Mouse (Mus musculus): ENCODE results near the gene Derl2.

The Derl2 gene

GRCm38 (mm10) chr11:70982030-70982429 is 37.6 kb downstream of the Derl2 start:
- DNase-seq (ENCODE audit: low spot score), result no peak

- DNase-seq (ENCODE audit: low spot score), result no peak
Observed at GRCm38 (mm10) chr11:70980751-70981510, 38.7 kb downstream of the Derl2 start.

GRCm38 (mm10) chr11:70980232-70980631 is 39.4 kb downstream of the Derl2 start:
- no peak for DNase-seq (ENCODE audit: low spot score)

- no peak for DNase-seq (ENCODE audit: low spot score)
Observed at GRCm38 (mm10) chr11:70977293-70977692, 42.3 kb downstream of the Derl2 start.

- DNase-seq (ENCODE audit: low spot score), result no peak
Observed at GRCm38 (mm10) chr11:70975193-70975592, 44.4 kb downstream of the Derl2 start.

GRCm38 (mm10) chr11:70973947-70974346 is 45.7 kb downstream of the Derl2 start:
- no peak for DNase-seq (ENCODE audit: low spot score)

- DNase-seq (ENCODE audit: low spot score), result no peak
Observed at GRCm38 (mm10) chr11:70972586-70972985, 47.1 kb downstream of the Derl2 start.

GRCm38 (mm10) chr11:70970560-70971540 is 48.8 kb downstream of the Derl2 start:
- no peak for DNase-seq (ENCODE audit: low spot score)

- peak; percentile 89 for DNase-seq (ENCODE audit: low spot score)
Observed at GRCm38 (mm10) chr11:70969821-70970559, 49.7 kb downstream of the Derl2 start, which contains the start of the genes Nup88 and Rpain. Gene Nup88 (minus strand): TSS chr11:70969973. Gene Rpain (plus strand): TSS chr11:70970213.

GRCm38 (mm10) chr11:70969271-70969794 is 50.3 kb downstream of the Derl2 start:
- no peak for DNase-seq (ENCODE audit: low spot score)

- DNase-seq (ENCODE audit: low spot score), result no peak
Observed at GRCm38 (mm10) chr11:70964222-70964907, 55.3 kb downstream of the Derl2 start.

- no peak for DNase-seq (ENCODE audit: low spot score)
Observed at GRCm38 (mm10) chr11:70960786-70961554, 58.7 kb downstream of the Derl2 start.

Data from testis, postnatal 10 days (tissue).